Mouse (Mus musculus) small intestine, adult 2 months (tissue): ENCODE results near the gene Gm3147. TPM values are rescaled to one million over a fixed set of nuclear protein-coding genes. Genes with fewer than 3 reads are reported as not detected.
"Not testable (repeated sequence)": the region's sequence is repeated elsewhere in the genome, so short reads cannot be mapped to it uniquely, and the experiment has no call there.

Experiments used
- H3K27ac ChIP-seq: fragments of 200-500 bp; 2 replicates; pipeline ENCODE4 v1.5.1; 2012; ENCODE audit warnings: low read depth, low read length, control low read depth, inconsistent platforms; ENCODE audit not compliant: insufficient read depth
- H3K27me3 ChIP-seq: fragments of 200-500 bp; 2 replicates; pipeline ENCODE4 v1.6.1; 2012; ENCODE audit warnings: mild to moderate bottlenecking, moderate library complexity, low read length, inconsistent platforms; ENCODE audit not compliant: control insufficient read depth, insufficient read depth
- H3K36me3 ChIP-seq: fragments of 200-500 bp; 2 replicates; pipeline ENCODE4 v1.6.1; 2012; ENCODE audit warnings: mild to moderate bottlenecking, low read length, control low read depth, inconsistent platforms; ENCODE audit not compliant: control insufficient read depth, insufficient read depth
- H3K4me1 ChIP-seq: fragments of 200-500 bp; 2 replicates; pipeline ENCODE4 v1.6.1; 2012; ENCODE audit warnings: low read length, inconsistent platforms, mixed read lengths; ENCODE audit not compliant: control insufficient read depth, insufficient read depth, insufficient read length
- H3K4me3 ChIP-seq: fragments of 200-500 bp; 2 replicates; pipeline ENCODE4 v1.5.1; 2012; ENCODE audit warnings: low read depth, mild to moderate bottlenecking, control low read depth, inconsistent platforms, low read length, moderate library complexity
- WGBS: fragments of 180-500 bp; shearing (Covaris S2); methylation state at CpG from one replicate; pipeline ENCODE4 v1.1.7; 2018; 5-methylcytosine and 5-hydroxymethylcytosine counted together
- polyA plus RNA-seq: library from polyadenylated mRNA; depleted of rRNA; stranded (reverse); fragments of >200 nt; gene quantifications from 2 replicates; pipeline ENCODE4 v1.2.3, GENCODE M21; 2012; rRNA removed

Gm3147 gene
- not detected in 2 replicates for polyA plus RNA-seq

DNA sequence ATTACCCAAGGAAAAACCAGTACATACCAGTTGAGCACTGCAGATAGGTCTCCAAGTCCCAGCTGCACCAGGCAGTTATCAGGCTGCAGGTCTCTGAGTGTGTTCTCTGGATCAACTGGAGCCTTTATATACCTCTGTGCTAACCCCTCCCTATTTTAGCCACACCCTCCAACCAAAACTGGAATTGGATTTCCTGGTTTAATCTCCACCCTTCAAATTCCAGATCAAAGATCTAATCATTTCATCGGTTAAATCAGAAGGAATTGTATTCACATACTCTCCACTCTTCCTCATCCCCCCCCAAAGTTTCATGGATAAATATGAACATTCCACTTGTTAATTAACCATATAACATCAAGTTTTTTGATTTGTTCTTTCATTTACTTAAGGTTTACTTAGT lies at the start of gene Gm3147:
TSS of gene Gm3147 (minus strand) at position 101 of the 400 bp plus-strand sequence.
- not testable (repeated sequence) for H3K36me3 ChIP-seq, H3K4me1 ChIP-seq, H3K4me3 ChIP-seq, H3K27ac ChIP-seq, H3K27me3 ChIP-seq
- no CpG with 5 or more reads among the region's 1 CpGs for WGBS

DNA sequence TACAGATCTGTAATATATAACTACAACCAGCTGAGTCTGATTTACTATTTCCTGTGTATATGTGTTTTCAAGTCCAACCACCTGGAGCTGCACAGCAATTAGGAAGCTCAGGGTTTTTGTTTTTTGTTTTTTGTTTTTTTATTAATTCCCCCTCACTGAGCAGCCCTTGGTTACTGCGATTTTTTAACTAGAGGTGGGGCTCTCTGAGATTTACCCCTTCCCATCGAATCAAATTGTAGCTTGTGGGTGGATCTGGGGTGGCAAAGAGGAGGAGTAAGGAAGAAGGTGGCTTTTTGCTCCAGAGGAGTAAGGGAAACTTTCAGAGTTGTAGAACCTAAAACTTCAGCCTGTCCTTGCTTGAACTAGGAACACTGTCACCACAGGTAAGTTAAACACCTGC lies 31.9 kb upstream of the Gm3147 start, which contains the start of gene Gm6205:
TSS of gene Gm6205 (plus strand) at position 301 of the 400 bp plus-strand sequence.
- no CpG with 5 or more reads among the region's 2 CpGs for WGBS
- H3K36me3 ChIP-seq, H3K4me3 ChIP-seq, H3K4me1 ChIP-seq, H3K27ac ChIP-seq, H3K27me3 ChIP-seq: not testable (repeated sequence)

DNA sequence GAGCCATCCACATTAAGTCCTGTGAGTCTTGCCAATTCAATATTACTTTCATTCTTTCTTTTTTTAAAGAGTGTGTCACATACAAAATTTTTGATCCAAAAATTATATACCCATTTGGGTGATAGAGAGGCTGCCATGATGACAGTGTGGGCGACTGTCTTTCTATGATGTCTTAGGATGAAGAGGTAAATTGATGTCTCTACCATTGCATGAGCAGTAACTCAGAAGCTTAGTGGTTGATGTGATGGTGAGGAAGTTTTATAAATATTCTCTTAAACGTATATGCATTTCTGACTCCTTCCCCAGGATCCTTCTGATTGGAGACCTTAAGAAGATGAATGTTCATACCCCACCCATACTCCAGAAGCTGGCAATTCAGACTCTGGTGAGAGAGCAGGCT lies 7.5 kb upstream of the Gm3147 start, which contains the start of gene Gm6509:
TSS of gene Gm6509 (plus strand) at position 301 of the 400 bp plus-strand sequence.
- H3K36me3 ChIP-seq, H3K27ac ChIP-seq, H3K27me3 ChIP-seq, H3K4me1 ChIP-seq, H3K4me3 ChIP-seq: not testable (repeated sequence)
- WGBS, result 73% methylated on average over 1 of the region's 2 CpGs

Other genes starting within 250 kb of the Gm3147 start
- not detected in 2 replicates for gene Gm7682, start 170.6 kb downstream of the Gm3147 start, polyA plus RNA-seq
- not detected in 2 replicates for gene Gm3139, start 90.1 kb downstream of the Gm3147 start, polyA plus RNA-seq
- not detected in 2 replicates for gene Gm6509, start 7.6 kb upstream of the Gm3147 start, polyA plus RNA-seq
- not detected in 2 replicates for gene Gm6205, start 32.0 kb upstream of the Gm3147 start, polyA plus RNA-seq
- gene Gm3183, start 249.1 kb upstream of the Gm3147 start, polyA plus RNA-seq, result not detected in 2 replicates